Mouse (Mus musculus) liver, embryonic 13.5 days (tissue): ENCODE measurements around the gene Acot1. TPM values are rescaled to one million over a fixed set of nuclear protein-coding genes. Genes with fewer than 3 reads are reported as not detected.
A peak's percentile ranks its signal among the peaks of the same experiment; 100 is the strongest.
"Not testable (repeated sequence)": the region's sequence is repeated elsewhere in the genome, so short reads cannot be mapped to it uniquely, and the experiment has no call there.

Source experiments
- ATAC-seq: fragments of 200-750 bp; cut with Nextera tagmentation; 2 replicates; pipeline ENCODE4 v1.8.0; 2017; ENCODE audit warnings: low read depth, mild to moderate bottlenecking, moderate number of reproducible peaks, moderate library complexity
- DNase-seq: peaks from one replicate; pipeline ENCODE4 v3.0.0; 2022
- H3K27ac ChIP-seq: fragments of 300-500 bp; sonication (generic); 2 replicates; pipeline ENCODE4 v1.5.1; 2015; ENCODE audit warnings: moderate library complexity, mild to moderate bottlenecking, inconsistent platforms
- H3K27me3 ChIP-seq: fragments of 300-500 bp; sonication (generic); 2 replicates; pipeline ENCODE4 v1.6.1; 2015; ENCODE audit warnings: mild to moderate bottlenecking, inconsistent platforms
- H3K36me3 ChIP-seq: fragments of 300-500 bp; sonication (generic); 2 replicates; pipeline ENCODE4 v1.6.1; 2015; ENCODE audit warnings: mild to moderate bottlenecking, inconsistent platforms
- H3K4me1 ChIP-seq: fragments of 300-500 bp; sonication (generic); replicated peaks from 2 replicates; pipeline ENCODE4 v1.6.1; 2015; ENCODE audit warnings: inconsistent platforms
- H3K4me2 ChIP-seq: fragments of 300-500 bp; sonication (generic); 2 replicates; pipeline ENCODE4 v1.6.1; 2015; ENCODE audit warnings: inconsistent platforms, mild to moderate bottlenecking, moderate library complexity
- H3K4me3 ChIP-seq: fragments of 300-500 bp; sonication (generic); replicated peaks from 2 replicates; pipeline ENCODE4 v1.5.1; 2015; ENCODE audit warnings: mild to moderate bottlenecking, inconsistent platforms
- H3K9ac ChIP-seq: fragments of 300-500 bp; sonication (generic); 2 replicates; pipeline ENCODE4 v1.6.1; 2015; ENCODE audit warnings: mild to moderate bottlenecking, inconsistent platforms
- H3K9me3 ChIP-seq: fragments of 300-500 bp; sonication (generic); replicated peaks from 2 replicates; pipeline ENCODE4 v1.6.1; 2016; ENCODE audit warnings: inconsistent platforms
- WGBS: fragments of 180-500 bp; shearing (Covaris S2); methylation state at CpG from one replicate; pipeline ENCODE4 v1.1.7; 2015; ENCODE audit not compliant: insufficient replicate concordance; 5-methylcytosine and 5-hydroxymethylcytosine counted together
- polyA plus RNA-seq: library from polyadenylated mRNA; unstranded; fragments of >200 nt; fragmentation: Nextera tagmentation; extraction: Ambion mirVana; gene quantifications from 2 replicates; pipeline ENCODE4 v1.2.1, GENCODE M21; 2015

Gene Acot1
- polyA plus RNA-seq, result 28.2 and 34.7 TPM in 2 replicates

DNA sequence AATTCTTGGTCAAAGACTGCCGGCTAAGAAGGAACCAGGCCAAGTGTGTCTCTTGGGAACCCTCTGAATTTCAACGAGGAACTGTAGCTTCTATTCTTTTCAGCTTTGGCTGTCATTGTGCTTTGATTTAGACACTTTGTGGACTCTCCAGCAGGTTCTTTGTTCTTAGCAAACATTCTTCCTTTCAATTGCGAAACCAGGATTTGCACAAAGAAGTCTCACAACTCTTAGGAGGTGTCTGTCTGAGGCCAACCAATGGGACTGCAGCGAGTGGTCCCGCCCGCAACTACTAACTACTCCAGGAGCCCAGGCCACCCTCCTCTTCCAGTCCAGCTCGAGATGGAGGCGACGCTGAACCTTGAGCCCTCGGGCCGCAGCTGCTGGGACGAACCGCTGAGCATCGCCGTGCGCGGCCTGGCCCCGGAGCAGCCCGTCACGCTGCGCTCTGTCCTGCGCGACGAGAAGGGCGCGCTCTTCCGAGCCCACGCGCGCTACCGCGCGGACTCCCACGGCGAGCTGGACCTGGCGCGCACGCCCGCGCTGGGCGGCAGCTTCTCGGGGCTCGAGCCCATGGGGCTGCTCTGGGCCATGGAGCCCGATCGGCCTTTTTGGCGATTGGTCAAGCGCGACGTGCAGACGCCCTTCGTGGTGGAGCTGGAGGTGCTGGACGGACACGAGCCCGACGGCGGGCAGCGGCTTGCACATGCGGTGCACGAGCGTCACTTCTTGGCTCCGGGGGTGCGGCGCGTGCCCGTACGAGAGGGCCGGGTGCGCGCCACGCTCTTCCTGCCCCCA lies at the start of gene Acot1:
Acot1 (plus strand) TSS at position 320 of the 795 bp plus-strand sequence.
- DNase-seq, H3K36me3 ChIP-seq, H3K9me3 ChIP-seq, H3K4me1 ChIP-seq: not testable (repeated sequence)
- peak within 1 kb of the TSS; percentile 45; the same call in 1 of the 2 replicates for H3K9ac ChIP-seq
- peak within 1 kb of the TSS; percentile 53 for H3K4me2 ChIP-seq
- H3K27ac ChIP-seq, result peak within 1 kb of the TSS; percentile 11; the same call in 1 of the 2 replicates
- WGBS, result 3% methylated on average over 52 of the region's 70 CpGs
- ATAC-seq, result peak; percentile 70
- H3K27me3 ChIP-seq, result peaks cover 35% of the 10 kb centered on the region
- peak within 1 kb of the TSS; percentile 47 for H3K4me3 ChIP-seq

DNA sequence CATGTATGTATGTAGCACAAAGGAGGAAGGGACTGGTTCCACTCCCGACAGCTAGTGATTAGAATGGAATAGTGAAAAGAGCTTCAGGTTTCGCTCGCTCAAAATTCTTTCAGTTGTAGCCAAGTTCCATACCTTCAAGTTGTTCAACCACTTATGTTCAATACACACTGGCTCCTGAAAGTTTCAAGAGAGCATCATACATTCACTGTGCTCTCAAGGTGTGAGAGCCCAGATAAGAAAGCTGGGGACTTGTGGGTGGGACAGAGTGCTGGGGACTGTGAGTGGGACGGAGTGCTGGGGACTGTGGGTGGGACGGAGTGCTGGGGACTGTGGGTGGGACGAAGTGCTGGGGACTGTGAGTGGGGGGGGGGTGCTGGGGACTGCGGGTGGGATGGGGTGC lies 44.1 kb upstream of the Acot1 start:
- H3K9ac ChIP-seq, result no peak overlapping the region
- no peak overlapping the region for H3K4me3 ChIP-seq
- H3K4me1 ChIP-seq, result no peaks in the 10 kb centered on the region
- no peaks in the 10 kb centered on the region for H3K36me3 ChIP-seq
- no peaks in the 10 kb centered on the region for H3K27me3 ChIP-seq
- DNase-seq (no peak), ATAC-seq (no peak)
- H3K4me2 ChIP-seq, result no peak overlapping the region
- H3K9me3 ChIP-seq, result no peaks in the 10 kb centered on the region
- WGBS, result 50% methylated on average over 6 of the region's 7 CpGs
- H3K27ac ChIP-seq, result no peak overlapping the region

DNA sequence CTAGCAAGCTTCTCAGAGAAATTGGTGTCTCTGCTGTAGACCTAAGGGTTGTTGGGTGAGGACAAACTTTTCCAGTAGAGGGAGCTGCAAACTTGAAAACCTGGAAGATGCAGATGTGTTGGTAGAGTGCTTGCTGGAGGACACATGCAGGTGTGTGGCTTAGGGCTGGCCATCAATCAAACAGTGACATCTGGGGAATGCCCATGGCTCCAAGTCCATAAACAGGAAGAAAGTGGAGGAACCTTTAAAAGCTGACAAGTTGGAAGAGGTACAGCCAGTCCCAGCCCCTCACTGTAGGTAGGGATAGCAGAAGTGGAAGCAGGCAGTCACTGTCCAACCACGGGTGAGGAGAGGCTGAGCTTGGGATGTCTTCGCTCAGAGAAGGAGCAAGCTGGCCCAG lies 37.2 kb upstream of the Acot1 start:
- Histone ChIP-seq H3K9me3 (no peaks in the 10 kb centered on the region), H3K4me1 (0 out of 2 replicates have a peak, but pooled peaks cover 2% of the 10 kb centered on the region), H3K36me3 (no peaks in the 10 kb centered on the region), H3K4me2 (no peak overlapping the region), H3K4me3 (no peak overlapping the region), H3K27ac (no peak overlapping the region), H3K9ac (no peak overlapping the region), H3K27me3 (no peaks in the 10 kb centered on the region)
- WGBS, result 41% methylated on average over 2 of the region's 2 CpGs
- DNase-seq, result no peak
- ATAC-seq, result peak; percentile 39; the same call in 1 of the 2 replicates

DNA sequence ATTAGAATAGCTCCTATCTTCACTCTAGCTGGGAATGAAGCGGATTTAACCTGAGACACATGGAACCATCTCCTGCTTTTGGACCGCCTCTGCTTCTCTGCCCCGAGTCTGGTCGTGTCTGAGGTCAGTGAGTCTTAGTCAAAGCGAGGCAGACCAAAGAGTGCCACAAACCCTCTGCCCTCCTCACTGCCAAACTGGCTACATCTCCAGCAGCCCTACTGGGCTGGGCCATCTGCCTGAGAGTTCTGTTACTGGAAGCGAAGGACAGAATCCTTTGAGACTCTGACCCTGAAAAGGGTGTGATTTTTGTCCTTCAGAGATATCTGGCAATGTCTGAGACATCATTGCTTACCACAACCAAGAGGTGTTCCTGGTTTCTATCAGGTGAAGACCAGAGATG lies 30.4 kb upstream of the Acot1 start:
- no peaks in the 10 kb centered on the region for H3K36me3 ChIP-seq
- H3K4me3 ChIP-seq, result no peak overlapping the region
- no peaks in the 10 kb centered on the region for H3K9me3 ChIP-seq
- peaks cover 8% of the 10 kb centered on the region for H3K4me1 ChIP-seq
- ATAC-seq (no peak), DNase-seq (no peak)
- H3K27me3 ChIP-seq, result no peaks in the 10 kb centered on the region
- H3K4me2 ChIP-seq, result no peak overlapping the region
- H3K9ac ChIP-seq, result no peak overlapping the region
- H3K27ac ChIP-seq, result no peak overlapping the region
- WGBS, result 66% methylated on average over 6 of the region's 6 CpGs

DNA sequence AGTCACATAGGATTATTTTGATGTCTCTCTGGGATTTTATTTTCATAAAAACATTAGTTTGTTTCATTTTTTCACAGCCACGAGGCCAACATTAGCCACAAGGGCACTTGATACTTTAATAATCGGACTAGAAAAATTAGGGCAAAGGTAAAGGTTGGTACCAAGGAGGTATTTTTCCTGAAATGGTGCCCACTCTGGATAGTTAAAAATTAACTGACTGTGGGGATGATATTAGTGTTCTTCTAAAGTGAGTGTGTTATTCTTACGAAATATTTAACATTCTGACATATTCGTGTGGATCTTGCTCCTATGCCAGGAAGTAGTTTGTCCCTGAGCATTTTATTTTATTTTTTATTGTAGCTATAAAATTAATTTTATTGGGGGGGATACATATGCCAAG lies 27.7 kb upstream of the Acot1 start:
- whole genome bisulfite sequencing, result 65% methylated on average over 4 of the region's 4 CpGs

DNA sequence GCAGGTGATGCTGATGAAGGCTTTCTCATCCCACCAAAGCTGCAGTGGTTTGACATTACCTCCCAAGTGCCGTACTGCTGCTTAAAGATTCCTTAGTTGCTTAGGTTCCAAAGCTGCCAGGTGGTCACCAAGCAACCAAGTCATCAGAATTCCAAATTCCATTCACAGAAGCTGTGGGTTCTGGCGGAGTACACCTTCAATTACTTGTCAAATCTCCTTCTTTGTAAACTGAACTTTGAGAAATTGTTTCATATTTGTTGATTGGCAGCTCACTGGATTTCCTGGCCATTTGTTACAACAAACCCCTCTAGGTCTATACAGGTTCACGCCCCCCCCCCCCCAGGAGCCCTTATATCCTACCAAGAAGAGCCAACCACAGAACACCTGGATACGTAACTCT lies 24.5 kb upstream of the Acot1 start, which contains the start of gene Heatr4:
Heatr4 (minus strand) TSS at position 101 of the 400 bp plus-strand sequence.
- Histone ChIP-seq H3K27ac (no peak within 1 kb of the TSS), H3K9me3 (no peaks in the 10 kb centered on the region), H3K4me3 (no peak within 1 kb of the TSS), H3K4me2 (no peak within 1 kb of the TSS), H3K4me1 (peaks cover 27% of the 10 kb centered on the region), H3K27me3 (no peaks in the 10 kb centered on the region), H3K36me3 (no peaks in the 10 kb centered on the region), H3K9ac (no peak within 1 kb of the TSS)
- DNase-seq (no peak), ATAC-seq (no peak)
- 64% methylated on average over 4 of the region's 4 CpGs for WGBS

More for the DNA sequence above, 27.7 kb upstream of the Acot1 start:
- Histone ChIP-seq H3K4me1 (peaks cover 10% of the 10 kb centered on the region), H3K4me2 (no peak overlapping the region), H3K27ac (no peak overlapping the region), H3K9me3 (no peaks in the 10 kb centered on the region), H3K36me3 (no peaks in the 10 kb centered on the region), H3K4me3 (no peak overlapping the region), H3K9ac (no peak overlapping the region), H3K27me3 (no peaks in the 10 kb centered on the region)
- ATAC-seq, result no peak
- no peak for DNase-seq

DNA sequence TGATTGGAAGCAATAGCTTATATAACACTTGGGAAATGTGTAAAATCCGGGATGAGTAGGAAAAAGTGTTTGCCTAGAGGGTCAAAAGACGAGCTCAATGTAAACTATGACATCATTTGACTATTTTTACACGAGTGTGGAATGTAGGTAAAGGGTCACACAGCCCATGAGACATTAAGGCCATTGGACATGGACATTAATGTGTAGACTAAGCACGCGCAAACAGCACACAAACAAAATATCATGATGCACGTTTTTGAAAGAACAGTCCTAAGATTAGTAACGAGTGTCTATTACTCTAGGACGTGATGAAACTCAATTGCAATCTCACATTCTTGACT lies 22.1 kb upstream of the Acot1 start:
- ATAC-seq (peak; percentile 43; the same call in 1 of the 2 replicates), DNase-seq (no peak)
- Histone ChIP-seq H3K27me3 (no peaks in the 10 kb centered on the region), H3K36me3 (peaks cover 4% of the 10 kb centered on the region), H3K9me3 (no peaks in the 10 kb centered on the region), H3K4me3 (peak overlapping the region; percentile 69), H3K4me1 (peaks cover 22% of the 10 kb centered on the region), H3K4me2 (peak overlapping the region; percentile 84), H3K9ac (peak overlapping the region; percentile 77), H3K27ac (peak overlapping the region; percentile 83)
- 25% methylated on average over 8 of the region's 8 CpGs for WGBS

DNA sequence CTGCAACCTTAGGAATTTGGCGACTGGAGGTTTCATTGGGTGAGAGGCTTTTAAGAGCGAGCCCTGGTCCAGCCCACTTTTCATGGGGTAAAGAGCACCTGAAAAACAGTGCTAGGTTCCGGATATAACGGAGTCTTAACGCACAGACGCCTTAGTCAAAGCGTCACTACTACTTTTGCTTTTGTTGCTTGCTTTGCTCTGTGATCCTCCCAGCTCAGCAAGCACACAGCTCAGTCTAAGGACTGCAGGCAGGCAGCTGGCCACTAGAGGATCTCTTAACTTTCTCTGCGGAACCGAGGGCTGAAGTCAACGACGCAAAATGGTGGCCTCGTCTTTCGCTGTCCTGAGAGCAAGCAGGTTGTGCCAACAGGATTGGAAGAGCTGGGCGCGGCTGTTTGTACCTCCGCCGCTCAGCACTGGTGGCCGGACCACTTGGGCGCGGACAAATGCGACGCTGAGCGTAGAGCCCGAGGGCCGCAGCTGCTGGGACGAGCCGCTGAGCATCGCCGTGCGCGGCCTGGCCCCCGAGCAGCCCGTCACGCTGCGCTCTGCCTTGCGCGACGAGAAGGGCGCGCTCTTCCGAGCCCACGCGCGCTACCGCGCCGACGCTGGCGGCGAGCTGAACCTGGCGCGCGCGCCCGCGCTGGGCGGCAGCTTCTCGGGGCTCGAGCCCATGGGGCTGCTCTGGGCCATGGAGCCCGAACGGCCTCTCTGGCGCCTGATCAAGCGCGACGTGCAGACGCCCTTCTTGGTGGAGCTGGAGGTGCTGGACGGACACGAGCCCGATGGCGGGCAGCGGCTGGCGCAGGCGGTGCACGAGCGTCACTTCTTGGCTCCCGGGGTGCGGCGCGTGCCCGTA lies 21.5 kb upstream of the Acot1 start, which contains the start of gene Acot2:
Acot2 (plus strand) TSS at position 279 of the 859 bp plus-strand sequence.
- Histone ChIP-seq H3K27ac (peak within 1 kb of the TSS; percentile 83), H3K36me3 (peaks cover 4% of the 10 kb centered on the region), H3K27me3 (no peaks in the 10 kb centered on the region), H3K9me3 (no peaks in the 10 kb centered on the region), H3K4me2 (peak within 1 kb of the TSS; percentile 84), H3K4me3 (peak within 1 kb of the TSS; percentile 69), H3K9ac (peak within 1 kb of the TSS; percentile 77), H3K4me1 (peaks cover 19% of the 10 kb centered on the region)
- 2% methylated on average over 79 of the region's 80 CpGs for WGBS
- ATAC-seq, result peak; percentile 75
- peak; percentile 40 for DNase-seq

DNA sequence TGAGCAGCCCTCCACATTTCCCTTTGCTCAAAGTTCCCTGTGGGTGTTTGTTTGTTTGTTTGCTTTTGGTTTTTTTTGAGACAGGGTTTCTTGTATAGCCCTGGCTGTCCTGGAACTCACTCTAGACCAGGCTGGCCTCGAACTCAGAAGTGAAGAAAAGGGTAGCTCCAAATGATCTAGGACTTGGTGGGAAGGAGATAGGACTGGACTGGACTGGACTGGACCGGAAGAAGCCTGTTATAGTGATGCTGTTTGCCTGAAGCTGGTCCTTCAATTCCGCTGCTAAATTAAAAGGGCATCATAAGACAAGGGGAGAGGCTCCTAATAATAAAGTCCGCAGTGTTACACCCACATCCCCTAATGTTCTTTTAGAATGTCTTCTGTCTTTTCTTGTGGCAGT lies 20.8 kb upstream of the Acot1 start:
- Histone ChIP-seq H3K27me3 (no peaks in the 10 kb centered on the region), H3K9ac (peak overlapping the region; percentile 77), H3K9me3 (no peaks in the 10 kb centered on the region), H3K4me1 (peaks cover 19% of the 10 kb centered on the region), H3K4me3 (peak overlapping the region; percentile 69), H3K27ac (no peak overlapping the region), H3K4me2 (peak overlapping the region; percentile 84), H3K36me3 (peaks cover 8% of the 10 kb centered on the region)
- WGBS, result 66% methylated on average over 4 of the region's 4 CpGs
- DNase-seq (no peak), ATAC-seq (peak; percentile 19; the same call in 1 of the 2 replicates)

DNA sequence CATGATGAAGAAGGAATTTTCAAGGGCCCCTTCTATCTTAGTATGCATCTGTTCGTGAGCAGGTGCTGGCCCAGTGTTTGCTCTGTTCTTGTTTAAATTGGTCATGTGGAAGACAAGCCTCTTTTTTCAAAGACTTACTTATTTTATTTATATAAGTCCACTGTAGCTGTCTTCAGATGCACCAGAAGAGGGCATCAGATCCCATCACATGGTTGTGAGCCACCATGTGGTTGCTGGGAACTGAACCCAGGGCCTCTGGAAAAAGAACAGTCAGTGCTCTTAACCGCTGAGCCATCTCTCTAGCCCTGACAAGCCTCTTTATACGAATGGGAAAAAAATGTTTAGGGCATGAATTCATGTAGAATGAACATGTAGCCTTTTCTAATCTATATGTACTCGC lies 19.9 kb upstream of the Acot1 start:
- Histone ChIP-seq H3K9ac (no peak overlapping the region), H3K4me3 (no peak overlapping the region), H3K4me1 (peaks cover 19% of the 10 kb centered on the region), H3K27me3 (no peaks in the 10 kb centered on the region), H3K36me3 (peaks cover 11% of the 10 kb centered on the region), H3K4me2 (no peak overlapping the region), H3K27ac (no peak overlapping the region), H3K9me3 (no peaks in the 10 kb centered on the region)
- DNase-seq (no peak), ATAC-seq (no peak)
- 77% methylated on average over 4 of the region's 4 CpGs for WGBS

DNA sequence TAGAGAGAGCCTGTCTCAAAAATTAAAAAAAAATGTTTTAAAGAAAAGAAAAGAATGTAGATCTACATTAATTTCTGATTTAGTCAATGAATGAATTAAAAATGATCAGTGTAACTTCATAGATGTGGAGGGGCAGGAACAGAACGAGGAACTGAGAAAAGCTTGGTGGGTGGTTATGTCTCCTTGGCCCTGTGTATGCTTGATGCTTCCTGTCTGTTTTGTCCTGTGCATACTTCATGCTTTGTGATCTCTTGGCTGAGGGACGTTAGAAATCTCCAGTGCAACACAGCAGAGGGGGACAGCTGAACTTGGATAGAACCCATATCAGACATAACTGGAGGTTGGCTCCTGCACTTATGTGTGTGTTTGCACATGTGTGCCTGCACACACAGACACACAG lies 12.1 kb upstream of the Acot1 start:
- ATAC-seq, result no peak
- DNase-seq, result no peak
- Histone ChIP-seq H3K4me2 (no peak overlapping the region), H3K36me3 (peaks cover 9% of the 10 kb centered on the region; the same call in 1 of the 2 replicates), H3K4me1 (peaks cover 5% of the 10 kb centered on the region; the same call in 1 of the 2 replicates), H3K27me3 (no peaks in the 10 kb centered on the region), H3K9ac (no peak overlapping the region), H3K9me3 (no peaks in the 10 kb centered on the region), H3K27ac (no peak overlapping the region), H3K4me3 (no peak overlapping the region)
- 40% methylated on average over 2 of the region's 2 CpGs for WGBS
